Mouse (Mus musculus) kidney, postnatal 25 days (tissue): ENCODE results near the gene Sirpa.

ENCODE experiments used
- DNase-seq, 2 experiments: peaks; one replicate each; pipeline ENCODE4 v3.0.0; 2021; ENCODE audit warnings: mixed read lengths in 2 of 2

Sirpa gene

DNA sequence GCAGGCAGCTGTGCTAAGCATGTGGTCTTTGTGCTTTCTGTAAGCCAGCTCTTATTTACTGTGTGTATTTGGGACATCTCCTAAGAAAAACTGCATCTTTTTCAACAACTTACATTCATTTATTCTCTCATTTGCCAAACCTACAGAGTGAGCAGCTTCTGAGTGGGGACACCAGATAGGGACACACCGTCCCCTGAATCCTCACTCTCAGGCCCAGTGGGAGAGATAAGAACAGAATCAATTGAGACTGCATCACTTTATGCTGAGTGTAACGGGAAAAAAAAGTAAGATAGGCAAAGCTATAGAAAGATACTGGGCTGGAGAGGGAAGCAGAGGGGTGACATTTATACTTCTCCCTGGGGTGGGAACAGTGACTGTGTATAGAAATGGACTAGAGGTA is 61.0 kb downstream of the Sirpa start:
- DNase-seq, result no peak

GRCm38 (mm10) chr2:129654233-129654950 is 61.8 kb downstream of the Sirpa start:
- DNase-seq, result no peak

GRCm38 (mm10) chr2:129655033-129655432 is 62.4 kb downstream of the Sirpa start:
- DNase-seq, result no peak

GRCm38 (mm10) chr2:129658796-129659195 is 66.2 kb downstream of the Sirpa start:
- DNase-seq, result no peak

- DNase-seq, result peak; percentile 26 to 46
Measured at GRCm38 (mm10) chr2:129660020-129660419, 67.4 kb downstream of the Sirpa start.

GRCm38 (mm10) chr2:129662484-129662883 is 69.8 kb downstream of the Sirpa start:
- no peak for DNase-seq

GRCm38 (mm10) chr2:129671911-129672310 is 79.3 kb downstream of the Sirpa start:
- no peak for DNase-seq

DNA sequence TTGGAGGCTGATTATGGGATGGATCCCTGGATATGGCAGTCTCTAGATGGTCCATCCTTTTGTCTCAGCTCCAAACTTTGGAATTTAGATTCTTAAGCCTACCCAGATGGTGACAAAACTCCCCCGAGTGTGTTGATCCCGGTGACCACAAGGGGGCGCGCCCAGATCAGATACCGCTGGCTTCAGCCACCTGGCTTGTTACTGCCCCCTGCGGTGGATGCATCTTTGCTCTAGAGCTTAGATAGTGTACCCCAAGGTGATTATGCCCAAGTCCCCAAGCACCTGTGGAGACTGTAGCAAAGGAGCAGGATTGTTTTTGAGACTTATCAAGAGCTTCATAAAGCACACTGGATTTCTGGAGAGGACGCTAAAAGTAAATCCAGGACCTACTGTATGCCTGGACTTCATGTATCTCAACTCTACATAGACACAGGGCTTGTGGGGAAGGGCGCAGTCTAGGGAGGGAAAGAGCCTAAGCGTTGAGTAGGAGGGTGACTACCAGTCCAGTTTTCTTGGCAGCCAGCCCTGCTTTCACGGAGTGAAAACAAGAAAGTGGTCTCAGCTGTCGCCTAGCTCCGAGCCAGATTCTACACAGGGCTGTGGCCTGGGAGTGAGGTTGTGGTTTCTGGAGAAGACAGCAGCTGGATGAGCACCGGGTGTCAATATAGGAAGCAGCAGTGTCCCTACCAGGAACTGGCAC is 82.5 kb downstream of the Sirpa start:
- peak; percentile 80 to 88 for DNase-seq

- no peak for DNase-seq
Measured at GRCm38 (mm10) chr2:129677664-129678063, 85.0 kb downstream of the Sirpa start.

DNA sequence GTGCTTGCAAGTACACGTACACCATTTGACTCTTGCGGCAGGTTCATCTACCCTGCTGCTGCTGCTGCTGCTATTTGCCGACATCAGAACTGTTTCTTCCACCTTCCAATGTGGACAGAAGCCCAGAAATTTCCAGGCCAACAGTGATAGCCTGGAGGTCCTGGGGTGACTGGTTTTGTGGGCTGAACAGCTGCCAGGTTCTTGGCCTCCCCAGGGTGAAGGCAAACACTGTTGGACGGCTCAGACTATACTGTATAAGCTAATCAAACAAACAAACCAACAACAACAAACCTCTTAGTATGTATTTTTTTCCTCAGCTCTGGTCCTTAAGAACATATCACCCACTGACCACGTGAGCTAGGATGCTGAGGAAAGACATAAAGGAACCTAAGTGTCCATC is 86.4 kb downstream of the Sirpa start:
- no peak for DNase-seq

DNA sequence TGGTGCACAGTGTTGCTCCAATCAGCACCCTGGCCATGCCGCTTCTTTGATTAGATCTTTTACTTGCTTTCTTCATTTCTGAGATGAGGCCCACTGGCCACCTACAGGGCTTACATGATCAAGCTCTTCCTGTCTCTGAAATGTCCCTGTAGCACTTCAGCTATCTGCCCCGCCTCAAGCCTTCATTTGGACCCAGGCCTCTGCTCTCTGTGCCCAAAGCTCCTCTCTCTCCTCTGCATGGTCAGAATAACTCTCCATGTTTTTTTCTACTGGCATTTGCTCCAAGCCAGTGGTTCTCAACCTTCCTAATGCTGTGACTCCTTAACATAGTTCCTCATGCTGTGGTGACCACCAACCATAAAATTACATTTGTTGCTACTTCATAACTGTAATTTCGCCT is 87.6 kb downstream of the Sirpa start:
- no peak for DNase-seq
